Mouse (Mus musculus) kidney, adult 2 months (tissue): ENCODE results near the gene St8sia1. TPM values are rescaled to one million over a fixed set of nuclear protein-coding genes. Genes with fewer than 3 reads are reported as not detected.

Experiments used
- DNase-seq: peaks from one replicate; pipeline ENCODE4 v3.0.0; 2021
- H3K27ac ChIP-seq: fragments of 200-500 bp; 2 replicates; pipeline ENCODE4 v1.5.1; 2012; ENCODE audit warnings: low read depth, low read length, control low read depth, inconsistent platforms; ENCODE audit not compliant: insufficient read depth
- H3K27me3 ChIP-seq: fragments of 200-500 bp; replicated peaks from 2 replicates; pipeline ENCODE4 v1.6.1; 2012; ENCODE audit warnings: mild to moderate bottlenecking, moderate library complexity, low read length, inconsistent platforms; ENCODE audit not compliant: control insufficient read depth, insufficient read depth
- H3K36me3 ChIP-seq: fragments of 200-500 bp; 2 replicates; pipeline ENCODE4 v1.6.1; 2012; ENCODE audit warnings: mild to moderate bottlenecking, moderate library complexity, low read length, inconsistent platforms; ENCODE audit not compliant: control insufficient read depth, insufficient read depth
- H3K4me1 ChIP-seq: fragments of 200-500 bp; 2 replicates; pipeline ENCODE4 v1.6.1; 2011; ENCODE audit warnings: low read length; ENCODE audit not compliant: control insufficient read depth, insufficient read depth
- H3K4me3 ChIP-seq: fragments of 200-500 bp; 2 replicates; pipeline ENCODE4 v1.5.1; 2011; ENCODE audit warnings: mild to moderate bottlenecking, low read depth, low read length, control low read depth; ENCODE audit not compliant: insufficient read depth
- CTCF ChIP-seq: fragments of 200-500 bp; conservative IDR thresholded peaks from 2 replicates; pipeline ENCODE4 v1.5.1; 2011; ENCODE audit warnings: low read depth, mild to moderate bottlenecking, control low read depth, low read length, moderate library complexity, mixed read lengths; ENCODE audit not compliant: insufficient read depth, insufficient read length
- POLR2A ChIP-seq: fragments of 200-500 bp; IDR thresholded peaks from one replicate; pipeline ENCODE4 v1.6.1; 2011; ENCODE audit warnings: low read depth, low read length, control low read depth
- WGBS: fragments of 180-500 bp; shearing (Covaris S2); methylation state at CpG from one replicate; pipeline ENCODE4 v1.1.7; 2018; 5-methylcytosine and 5-hydroxymethylcytosine counted together
- polyA plus RNA-seq: library from polyadenylated mRNA; depleted of rRNA; stranded (reverse); fragments of >200 nt; gene quantifications from 2 replicates; pipeline ENCODE4 v1.2.3, GENCODE M21; 2012

St8sia1 gene
- polyA plus RNA-seq, 1 experiment, result 14.3 TPM

GRCm38 (mm10) chr6:142950354-142950753 lies 13.9 kb downstream of the St8sia1 start:
- Histone ChIP-seq H3K27ac (no peak overlapping the region), H3K27me3 (no peaks in the 10 kb centered on the region), H3K4me3 (no peak overlapping the region), H3K4me1 (peaks cover 10% of the 10 kb centered on the region), H3K36me3 (no peaks in the 10 kb centered on the region)
- 64% methylated on average over 11 of the region's 11 CpGs for whole genome bisulfite sequencing
- no peak for DNase-seq
- no peak for TF ChIP-seq CTCF
- TF ChIP-seq POLR2A, result no peak

- DNase-seq, result peak; percentile 53
- Histone ChIP-seq H3K27me3 (no peaks in the 10 kb centered on the region), H3K4me3 (no peak overlapping the region), H3K4me1 (peaks cover 10% of the 10 kb centered on the region), H3K27ac (no peak overlapping the region), H3K36me3 (no peaks in the 10 kb centered on the region)
- 69% methylated on average over 5 of the region's 5 CpGs for WGBS
- TF ChIP-seq POLR2A (no peak), CTCF (no peak)
These were observed 15.3 kb downstream of the St8sia1 start for GRCm38 (mm10) chr6:142948955-142949357.

- Histone ChIP-seq H3K4me3 (no peak overlapping the region), H3K4me1 (peaks cover 9% of the 10 kb centered on the region; the same call in 1 of the 2 replicates), H3K27ac (no peak overlapping the region), H3K27me3 (no peaks in the 10 kb centered on the region), H3K36me3 (no peaks in the 10 kb centered on the region)
- peak; percentile 52 for DNase-seq
- no peak for TF ChIP-seq CTCF
- no peak for TF ChIP-seq POLR2A
- 70% methylated on average over 6 of the region's 6 CpGs for WGBS
These were observed 17.2 kb downstream of the St8sia1 start for GRCm38 (mm10) chr6:142947029-142947428.

- H3K27ac ChIP-seq, result no peak overlapping the region
- no peak overlapping the region for H3K4me3 ChIP-seq
- H3K27me3 ChIP-seq, result no peaks in the 10 kb centered on the region
- DNase-seq, result no peak
- H3K36me3 ChIP-seq, result no peaks in the 10 kb centered on the region
- H3K4me1 ChIP-seq, result peaks cover 11% of the 10 kb centered on the region; the same call in 1 of the 2 replicates
- WGBS, result 54% methylated on average over 8 of the region's 8 CpGs
- TF ChIP-seq POLR2A (no peak), CTCF (no peak)
These were observed 18.0 kb downstream of the St8sia1 start for GRCm38 (mm10) chr6:142946069-142946871.

- 92% methylated on average over 2 of the region's 2 CpGs for WGBS
- DNase-seq, result no peak
- Histone ChIP-seq H3K4me1 (peaks cover 14% of the 10 kb centered on the region), H3K27ac (no peak overlapping the region), H3K4me3 (no peak overlapping the region), H3K27me3 (no peaks in the 10 kb centered on the region), H3K36me3 (no peaks in the 10 kb centered on the region)
- TF ChIP-seq CTCF (no peak), POLR2A (no peak)
These were observed 18.8 kb downstream of the St8sia1 start for GRCm38 (mm10) chr6:142945461-142945860.

- Histone ChIP-seq H3K27me3 (no peaks in the 10 kb centered on the region), H3K36me3 (no peaks in the 10 kb centered on the region), H3K4me3 (no peak overlapping the region), H3K27ac (no peak overlapping the region), H3K4me1 (peaks cover 17% of the 10 kb centered on the region)
- no peak for TF ChIP-seq POLR2A
- TF ChIP-seq CTCF, result no peak; the same call in 1 of the 2 replicates
- DNase-seq, result no peak
- 95% methylated on average over 3 of the region's 3 CpGs for WGBS
These were observed 19.8 kb downstream of the St8sia1 start for GRCm38 (mm10) chr6:142944470-142944869.

- no peaks in the 10 kb centered on the region for H3K27me3 ChIP-seq
- no peak overlapping the region for H3K4me3 ChIP-seq
- peak; percentile 36 for DNase-seq
- no peaks in the 10 kb centered on the region for H3K36me3 ChIP-seq
- peak overlapping the region; percentile 75; the same call in 1 of the 2 replicates for H3K27ac ChIP-seq
- H3K4me1 ChIP-seq, result peaks cover 22% of the 10 kb centered on the region
- WGBS, result 55% methylated on average over 8 of the region's 8 CpGs
- TF ChIP-seq POLR2A (no peak), CTCF (no peak)
These were observed 20.8 kb downstream of the St8sia1 start for GRCm38 (mm10) chr6:142943419-142943818.
